Mouse (Mus musculus) MEL (cell line): ENCODE data around the gene Deup1. TPM values are rescaled to one million over a fixed set of nuclear protein-coding genes. Genes with fewer than 3 reads are reported as not detected.

Experiments
- DNase-seq: peaks from one replicate; pipeline ENCODE4 v3.0.0; 2011; ENCODE audit warnings: low read depth, low spot score
- H3K27ac ChIP-seq: 2 replicates; pipeline ENCODE4 v1.5.1; 2012; ENCODE audit warnings: low read depth, mild to moderate bottlenecking, control low read depth, low read length, moderate library complexity; ENCODE audit not compliant: control insufficient read depth
- H3K27me3 ChIP-seq, 2 experiments: fragments of 150-350 bp in 1 of 2; sonication (generic) in 1 of 2; 2 replicates each; pipeline ENCODE4 v1.6.1; 2012; ENCODE audit warnings: low read length in 2 of 2, mild to moderate bottlenecking in 2 of 2, improper control_type of control experiment in 1 of 2, moderate library complexity in 1 of 2; ENCODE audit not compliant: insufficient read depth in 2 of 2, control insufficient read depth in 1 of 2
- H3K36me3 ChIP-seq, 2 experiments: 2 replicates each; pipeline ENCODE4 v1.6.1; 2012 to 2014; ENCODE audit warnings: low read length in 2 of 2, improper control_type of control experiment in 1 of 2, inconsistent platforms in 1 of 2, mild to moderate bottlenecking in 1 of 2; ENCODE audit not compliant: insufficient read depth in 2 of 2, control insufficient read depth in 1 of 2
- H3K4me1 ChIP-seq, 2 experiments: fragments of 150-350 bp in 1 of 2; sonication (generic) in 1 of 2; 2 replicates each; pipeline ENCODE4 v1.6.1; 2012; ENCODE audit warnings: low read length in 2 of 2, improper control_type of control experiment in 1 of 2, mild to moderate bottlenecking in 1 of 2; ENCODE audit not compliant: insufficient read depth in 2 of 2, control insufficient read depth in 1 of 2
- H3K4me3 ChIP-seq, 2 experiments: fragments of 150-350 bp in 1 of 2; sonication (generic) in 1 of 2; 2 replicates each; pipeline ENCODE4 v1.5.1; 2012; ENCODE audit warnings: low read depth in 2 of 2, low read length in 2 of 2, mild to moderate bottlenecking in 2 of 2, moderate library complexity in 2 of 2, control low read depth in 1 of 2, improper control_type of control experiment in 1 of 2; ENCODE audit not compliant: control insufficient read depth in 1 of 2, insufficient read depth in 1 of 2
- H3K79me2 ChIP-seq: 2 replicates; pipeline ENCODE4 v1.6.1; 2012; ENCODE audit warnings: mild to moderate bottlenecking, low read length, moderate library complexity; ENCODE audit not compliant: control insufficient read depth, poor library complexity, insufficient read depth
- H3K9ac ChIP-seq: 2 replicates; pipeline ENCODE4 v1.6.1; 2012; ENCODE audit warnings: low read depth, mild to moderate bottlenecking, control low read depth, low read length, moderate library complexity; ENCODE audit not compliant: control insufficient read depth, poor library complexity, severe bottlenecking
- H3K9me3 ChIP-seq: fragments of 150-350 bp; sonication (generic); replicated peaks from 2 replicates; pipeline ENCODE4 v1.6.1; 2012; ENCODE audit warnings: mild to moderate bottlenecking, low read length, improper control_type of control experiment, moderate library complexity; ENCODE audit not compliant: insufficient read depth
- BHLHE40 ChIP-seq: IDR thresholded peaks from 2 replicates; pipeline ENCODE4 v1.6.1; 2012; ENCODE audit warnings: low read depth, mild to moderate bottlenecking, inconsistent platforms, low read length, improper control_type of control experiment, borderline replicate concordance
- CHD1 ChIP-seq: IDR thresholded peaks from 2 replicates; pipeline ENCODE4 v1.6.1; 2012; ENCODE audit warnings: low read depth, mild to moderate bottlenecking, inconsistent platforms, low read length, improper control_type of control experiment
- E2F4 ChIP-seq: IDR thresholded peaks from 2 replicates; pipeline ENCODE4 v1.6.1; 2011; ENCODE audit warnings: low read depth, low read length, improper control_type of control experiment, borderline replicate concordance
- EP300 ChIP-seq, 2 experiments: IDR thresholded peaks; 2 replicates each; pipeline ENCODE4 v1.6.1; 2011; ENCODE audit warnings: improper control_type of control experiment in 2 of 2, low read length in 2 of 2, low read depth in 1 of 2, mild to moderate bottlenecking in 1 of 2
- ETS1 ChIP-seq: IDR thresholded peaks from 2 replicates; pipeline ENCODE4 v1.6.1; 2012; ENCODE audit warnings: low read depth, mild to moderate bottlenecking, inconsistent platforms, low read length, improper control_type of control experiment, moderate library complexity
- GABPA ChIP-seq: IDR thresholded peaks from 2 replicates; pipeline ENCODE4 v1.6.1; 2012; ENCODE audit warnings: low read depth, mild to moderate bottlenecking, inconsistent platforms, low read length, improper control_type of control experiment, moderate library complexity
- JUND ChIP-seq: IDR thresholded peaks from 2 replicates; pipeline ENCODE4 v1.6.1; 2011; ENCODE audit warnings: low read depth, mild to moderate bottlenecking, improper control_type of control experiment, low read length
- KAT2A ChIP-seq: conservative IDR thresholded peaks from 2 replicates; pipeline ENCODE4 v1.6.1; 2012; ENCODE audit warnings: low read depth, low read length, improper control_type of control experiment, inconsistent platforms
- MAFK ChIP-seq: IDR thresholded peaks from 2 replicates; pipeline ENCODE4 v1.6.1; 2011; ENCODE audit warnings: low read depth, mild to moderate bottlenecking, low read length, improper control_type of control experiment, borderline replicate concordance
- MAZ ChIP-seq: IDR thresholded peaks from 2 replicates; pipeline ENCODE4 v1.6.1; 2012; ENCODE audit warnings: low read depth, mild to moderate bottlenecking, inconsistent platforms, low read length, improper control_type of control experiment
- MXI1 ChIP-seq: IDR thresholded peaks from 2 replicates; pipeline ENCODE4 v1.6.1; 2011; ENCODE audit warnings: mild to moderate bottlenecking, low read depth, low read length, improper control_type of control experiment
- MYC ChIP-seq: IDR thresholded peaks from 2 replicates; pipeline ENCODE4 v1.6.1; 2011; ENCODE audit warnings: low read depth, mild to moderate bottlenecking, low read length, improper control_type of control experiment, moderate library complexity
- NELFE ChIP-seq: IDR thresholded peaks from 2 replicates; pipeline ENCODE4 v1.6.1; 2011; ENCODE audit warnings: low read depth, low read length, improper control_type of control experiment
- POLR2A ChIP-seq, 2 experiments: IDR thresholded peaks; 2 replicates each; pipeline ENCODE4 v1.6.1; 2011 to 2012; ENCODE audit warnings: low read length in 2 of 2, mild to moderate bottlenecking in 2 of 2, control low read depth in 1 of 2, improper control_type of control experiment in 1 of 2, low read depth in 1 of 2, moderate library complexity in 1 of 2; ENCODE audit not compliant: control insufficient read depth in 1 of 2, insufficient read depth in 1 of 2, poor library complexity in 1 of 2
- POLR2AphosphoS2 ChIP-seq: IDR thresholded peaks from 2 replicates; pipeline ENCODE4 v1.6.1; 2011; ENCODE audit warnings: low read length, improper control_type of control experiment
- POLR2AphosphoS5 ChIP-seq: IDR thresholded peaks from 2 replicates; pipeline ENCODE4 v1.6.1; 2012; ENCODE audit warnings: low read depth, borderline replicate concordance, mild to moderate bottlenecking, inconsistent platforms, low read length, moderate library complexity, mixed read lengths
- RAD21 ChIP-seq: IDR thresholded peaks from 2 replicates; pipeline ENCODE4 v1.6.1; 2011; ENCODE audit warnings: mild to moderate bottlenecking, low read depth, low read length, improper control_type of control experiment
- RCOR1 ChIP-seq: IDR thresholded peaks from 2 replicates; pipeline ENCODE4 v1.6.1; 2012; ENCODE audit warnings: low read depth, mild to moderate bottlenecking, inconsistent platforms, low read length, improper control_type of control experiment
- SIN3A ChIP-seq: IDR thresholded peaks from 2 replicates; pipeline ENCODE4 v1.6.1; 2012; ENCODE audit warnings: low read length, improper control_type of control experiment, inconsistent platforms
- SMC3 ChIP-seq: IDR thresholded peaks from 2 replicates; pipeline ENCODE4 v1.6.1; 2011; ENCODE audit warnings: low read depth, low read length, improper control_type of control experiment
- TAL1 ChIP-seq: IDR thresholded peaks from 2 replicates; pipeline ENCODE4 v1.6.1; 2012; ENCODE audit warnings: mild to moderate bottlenecking, inconsistent platforms, low read length, moderate library complexity, mixed read lengths
- TCF12 ChIP-seq: IDR thresholded peaks from 2 replicates; pipeline ENCODE4 v1.6.1; 2014; ENCODE audit warnings: low read depth, mild to moderate bottlenecking, inconsistent platforms, low read length, improper control_type of control experiment, moderate library complexity
- USF1 ChIP-seq: IDR thresholded peaks from 2 replicates; pipeline ENCODE4 v1.6.1; 2014; ENCODE audit warnings: low read depth, mild to moderate bottlenecking, inconsistent platforms, low read length, improper control_type of control experiment, moderate library complexity
- USF2 ChIP-seq, 2 experiments: IDR thresholded peaks; 2 replicates each; pipeline ENCODE4 v1.6.1; 2011 to 2012; ENCODE audit warnings: improper control_type of control experiment in 2 of 2, low read length in 2 of 2, borderline replicate concordance in 1 of 2, inconsistent platforms in 1 of 2, low read depth in 1 of 2, mild to moderate bottlenecking in 1 of 2; ENCODE audit not compliant: insufficient read depth in 1 of 2
- ZC3H11A ChIP-seq: IDR thresholded peaks from 2 replicates; pipeline ENCODE4 v1.6.1; 2012; ENCODE audit warnings: low read depth, mild to moderate bottlenecking, inconsistent platforms, low read length, improper control_type of control experiment
- ZKSCAN1 ChIP-seq: IDR thresholded peaks from 2 replicates; pipeline ENCODE4 v1.6.1; 2012; ENCODE audit warnings: low read depth, mild to moderate bottlenecking, inconsistent platforms, low read length, improper control_type of control experiment, moderate library complexity
- ZMIZ1 ChIP-seq: IDR thresholded peaks from 2 replicates; pipeline ENCODE4 v1.6.1; 2012; ENCODE audit warnings: low read depth, mild to moderate bottlenecking, inconsistent platforms, low read length, improper control_type of control experiment, moderate library complexity
- ZNF384 ChIP-seq: IDR thresholded peaks from 2 replicates; pipeline ENCODE4 v1.6.1; 2012; ENCODE audit warnings: low read depth, mild to moderate bottlenecking, inconsistent platforms, low read length, improper control_type of control experiment
- polyA plus RNA-seq, 2 experiments: library from polyadenylated mRNA; stranded (reverse) in 1 of 2; unstranded in 1 of 2; fragments of >175 nt in 1 of 2; fragments of >200 nt in 1 of 2; gene quantifications; 2 replicates each; pipeline versions ENCODE4 v1.2.1 to v1.2.4; 2012; ENCODE audit warnings: low replicate concordance in 2 of 2, low read depth in 1 of 2; ENCODE audit not compliant: insufficient read length in 2 of 2, insufficient read depth in 1 of 2, missing spikeins in 1 of 2
- total RNA-seq: library from RNA; depleted of rRNA; stranded (reverse); fragments of 300-350 nt; gene quantifications from 2 replicates; pipeline ENCODE4 v1.2.3, GENCODE M21; 2012

Deup1 gene
- total and polyA plus RNA-seq, 3 experiments = not detected

DNA sequence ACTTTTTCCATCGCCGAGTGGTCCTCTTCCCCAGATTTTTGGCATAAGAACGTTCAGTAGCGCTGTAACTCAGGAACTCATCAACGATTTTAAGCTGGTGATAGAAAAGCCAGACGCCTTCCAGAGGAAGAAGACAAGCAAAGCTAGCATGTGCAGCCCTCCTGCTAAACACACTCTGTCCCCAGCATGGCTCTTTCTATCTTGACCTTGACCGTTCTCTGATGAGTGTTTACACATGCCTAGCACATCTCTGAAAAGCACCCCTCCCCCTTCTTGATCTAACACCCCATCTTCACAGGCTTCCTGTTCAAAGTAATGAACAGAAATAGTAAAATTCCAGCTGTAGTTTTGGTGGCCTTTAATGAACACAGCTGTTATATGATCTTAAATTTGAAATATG, 99.4 kb downstream of the Deup1 start:
- Histone ChIP-seq H3K36me3 (no peaks in the 10 kb centered on the region), H3K4me1 (peaks cover 0 to 5% of the 10 kb centered on the region in 2 experiments; a peak in 1 of 4 replicates), H3K79me2 (no peaks in the 10 kb centered on the region), H3K27ac (no peak overlapping the region), H3K9ac (no peak overlapping the region), H3K27me3 (no peaks in the 10 kb centered on the region), H3K4me3 (no peak overlapping the region), H3K9me3 (no peaks in the 10 kb centered on the region)
- TF ChIP-seq ZNF384 = no peak
- no peak for TF ChIP-seq RAD21
- no peak for TF ChIP-seq POLR2A (IDR thresholded peaks at IDR 0.05; ENCODE audit: control insufficient read depth in 1 of 2, insufficient read depth in 1 of 2, low read depth in 1 of 2, low read length in 2 of 2, poor library complexity in 1 of 2)
- TF ChIP-seq ZKSCAN1 = no peak
- TF ChIP-seq NELFE = no peak
- no peak for TF ChIP-seq EP300 (IDR thresholded peaks at IDR 0.05; ENCODE audit: low read depth in 1 of 2, low read length in 2 of 2)
- TF ChIP-seq MXI1 = no peak
- no peak for TF ChIP-seq POLR2AphosphoS5
- TF ChIP-seq E2F4 = no peak
- TF ChIP-seq, all 39 proteins: peak for 0
- no peak for DNase-seq

- H3K4me3 ChIP-seq = no peak overlapping the region
- H3K4me1 ChIP-seq = peaks cover 0 to 5% of the 10 kb centered on the region in 2 experiments; a peak in 1 of 4 replicates
- no peaks in the 10 kb centered on the region for H3K79me2 ChIP-seq
These were observed 99.9 kb downstream of the Deup1 start for GRCm38 (mm10) chr9:15527846-15528245.

GRCm38 (mm10) chr9:15526539-15526938, 101.2 kb downstream of the Deup1 start:
- H3K4me3 ChIP-seq = no peak overlapping the region
- TF ChIP-seq BHLHE40 (no peak), ZC3H11A (no peak), TCF12 (no peak), JUND (no peak), POLR2AphosphoS2 (no peak), NELFE (no peak), CHD1 (no peak), RCOR1 (no peak), USF1 (no peak), USF2 (IDR thresholded peaks at IDR 0.05; ENCODE audit: borderline replicate concordance in 1 of 2, insufficient read depth in 1 of 2, low read depth in 1 of 2, low read length in 2 of 2) (no peak), E2F4 (no peak), SMC3 (no peak), MAZ (no peak)
- no peak overlapping the region for H3K27ac ChIP-seq
- no peaks in the 10 kb centered on the region for H3K79me2 ChIP-seq
- DNase-seq = no peak
- no peaks in the 10 kb centered on the region for H3K27me3 ChIP-seq
- H3K4me1 ChIP-seq = peaks cover 0 to 5% of the 10 kb centered on the region in 2 experiments; a peak in 1 of 4 replicates
- no peaks in the 10 kb centered on the region for H3K9me3 ChIP-seq
- H3K9ac ChIP-seq = no peak overlapping the region
- no peaks in the 10 kb centered on the region for H3K36me3 ChIP-seq

More at GRCm38 (mm10) chr9:15527846-15528245, 99.9 kb downstream of the Deup1 start:
- Histone ChIP-seq H3K9me3 (no peaks in the 10 kb centered on the region), H3K27me3 (no peaks in the 10 kb centered on the region), H3K27ac (no peak overlapping the region), H3K36me3 (no peaks in the 10 kb centered on the region), H3K9ac (no peak overlapping the region)
- TF ChIP-seq ZMIZ1 (no peak), KAT2A (no peak), NELFE (no peak), MXI1 (no peak), USF2 (IDR thresholded peaks at IDR 0.05; ENCODE audit: borderline replicate concordance in 1 of 2, insufficient read depth in 1 of 2, low read depth in 1 of 2, low read length in 2 of 2) (no peak), CHD1 (no peak), SMC3 (no peak), MYC (no peak), SIN3A (no peak), GABPA (no peak), ETS1 (no peak), POLR2AphosphoS2 (no peak), TAL1 (no peak), MAFK (no peak)
- DNase-seq = no peak
